Mouse (Mus musculus) heart, embryonic 14.5 days (tissue): ENCODE measurements around the gene Strip1. TPM values are rescaled to one million over a fixed set of nuclear protein-coding genes. Genes with fewer than 3 reads are reported as not detected.

ENCODE experiments used
- ATAC-seq: fragments of 200-750 bp; cut with Nextera tagmentation; 2 replicates; pipeline ENCODE4 v1.8.0; 2017; ENCODE audit warnings: low read depth, moderate TSS enrichment; ENCODE audit not compliant: insufficient number of reproducible peaks, insufficient read depth, low FRiP score
- H3K27ac ChIP-seq, 2 experiments: fragments of 200-500 bp in 1 of 2; fragments of 300-500 bp in 1 of 2; sonication (generic) in 1 of 2; replicated peaks in 1 of 2; 2 replicates each; pipeline ENCODE4 v1.5.1; 2012 to 2014; ENCODE audit warnings: low read depth in 2 of 2, low read length in 2 of 2, control low read depth in 1 of 2, mild to moderate bottlenecking in 1 of 2, mixed read lengths in 1 of 2; ENCODE audit not compliant: control insufficient read depth in 1 of 2, insufficient read depth in 1 of 2
- H3K27me3 ChIP-seq: fragments of 300-500 bp; sonication (generic); 2 replicates; pipeline ENCODE4 v1.6.1; 2014; ENCODE audit warnings: mild to moderate bottlenecking, low read length, control low read depth; ENCODE audit not compliant: control insufficient read depth, insufficient read depth
- H3K36me3 ChIP-seq: fragments of 300-500 bp; sonication (generic); 2 replicates; pipeline ENCODE4 v1.6.1; 2014; ENCODE audit warnings: mild to moderate bottlenecking, control low read depth, low read length, mixed read lengths; ENCODE audit not compliant: control insufficient read depth, insufficient read depth
- H3K4me1 ChIP-seq, 2 experiments: fragments of 200-500 bp in 1 of 2; fragments of 300-500 bp in 1 of 2; sonication (generic) in 1 of 2; 2 replicates each; pipeline ENCODE4 v1.6.1; 2012 to 2014; ENCODE audit warnings: low read length in 2 of 2, control low read depth in 1 of 2, mixed read lengths in 1 of 2; ENCODE audit not compliant: control insufficient read depth in 2 of 2, insufficient read depth in 2 of 2
- H3K4me2 ChIP-seq: fragments of 300-500 bp; sonication (generic); 2 replicates; pipeline ENCODE4 v1.6.1; 2014; ENCODE audit warnings: mild to moderate bottlenecking, low read length
- H3K4me3 ChIP-seq, 2 experiments: fragments of 200-500 bp in 1 of 2; fragments of 300-500 bp in 1 of 2; sonication (generic) in 1 of 2; 2 replicates each; pipeline ENCODE4 v1.5.1; 2012 to 2014; ENCODE audit warnings: low read length in 2 of 2, mild to moderate bottlenecking in 2 of 2, control low read depth in 1 of 2, low read depth in 1 of 2, moderate library complexity in 1 of 2; ENCODE audit not compliant: control insufficient read depth in 1 of 2, insufficient read depth in 1 of 2
- H3K9ac ChIP-seq: fragments of 300-500 bp; sonication (generic); 2 replicates; pipeline ENCODE4 v1.6.1; 2014; ENCODE audit warnings: mild to moderate bottlenecking, low read length
- H3K9me3 ChIP-seq: fragments of 300-500 bp; sonication (generic); 2 replicates; pipeline ENCODE4 v1.6.1; 2016; ENCODE audit warnings: low read length, control low read depth; ENCODE audit not compliant: control insufficient read depth
- WGBS: fragments of 180-500 bp; shearing (Covaris S2); extraction: QIAGEN DNeasy Blood & Tissue Kit; methylation state at CpG from one replicate; pipeline ENCODE4 v1.1.7; 2014; 5-methylcytosine and 5-hydroxymethylcytosine counted together
- polyA plus RNA-seq: library from polyadenylated mRNA; unstranded; fragments of >200 nt; fragmentation: Nextera tagmentation; extraction: Ambion mirVana; gene quantifications from 2 replicates; pipeline ENCODE4 v1.2.1, GENCODE M21; 2014

Strip1 gene
- polyA plus RNA-seq: 40.3 TPM in 2 replicates

GRCm38 (mm10) chr3:107631523-107631958, at the start of gene Strip1:
Gene Strip1, minus strand, starts transcription at chr3:107631694.
- H3K9me3 ChIP-seq: no peaks in the 10 kb centered on the region
- peak within 1 kb of the TSS; percentile 98 for H3K9ac ChIP-seq
- peaks cover 7 to 9% of the 10 kb centered on the region in 2 experiments; a peak in 3 of 4 replicates for H3K4me1 ChIP-seq
- peak within 1 kb of the TSS; percentile 87 for H3K4me2 ChIP-seq
- H3K4me3 ChIP-seq: peak within 1 kb of the TSS; percentile 87 to 100
- ATAC-seq: peak; percentile 90
- peaks cover 29% of the 10 kb centered on the region for H3K36me3 ChIP-seq
- no peaks in the 10 kb centered on the region for H3K27me3 ChIP-seq
- H3K27ac ChIP-seq: peak within 1 kb of the TSS; percentile 94 to 96
- WGBS: 0% methylated on average over 35 of the region's 35 CpGs

GRCm38 (mm10) chr3:107680790-107681576, 49.5 kb upstream of the Strip1 start:
- Histone ChIP-seq H3K9ac (no peak overlapping the region), H3K4me2 (peak overlapping the region; percentile 31), H3K27ac (peak overlapping the region; percentile 0 to 71; a peak in 2 of 4 replicates), H3K36me3 (peaks cover 19% of the 10 kb centered on the region), H3K27me3 (no peaks in the 10 kb centered on the region), H3K4me1 (peaks cover 0 to 33% of the 10 kb centered on the region in 2 experiments; a peak in 3 of 4 replicates), H3K4me3 (no peak overlapping the region), H3K9me3 (no peaks in the 10 kb centered on the region)
- peak; percentile 66; the same call in 1 of the 2 replicates for ATAC-seq
- WGBS: 15% methylated on average over 7 of the region's 7 CpGs

GRCm38 (mm10) chr3:107671509-107671908, 40.0 kb upstream of the Strip1 start:
- no peaks in the 10 kb centered on the region for H3K9me3 ChIP-seq
- H3K27me3 ChIP-seq: no peaks in the 10 kb centered on the region

GRCm38 (mm10) chr3:107670500-107670899, 39.0 kb upstream of the Strip1 start:
- Histone ChIP-seq H3K9me3 (no peaks in the 10 kb centered on the region), H3K36me3 (peaks cover 95% of the 10 kb centered on the region), H3K27me3 (no peaks in the 10 kb centered on the region)

More at GRCm38 (mm10) chr3:107671509-107671908, 40.0 kb upstream of the Strip1 start:
- peaks cover 95% of the 10 kb centered on the region for H3K36me3 ChIP-seq
- H3K27ac ChIP-seq: no peak overlapping the region
- H3K9ac ChIP-seq: no peak overlapping the region
- no peak for ATAC-seq
- no peaks in the 10 kb centered on the region for H3K4me1 ChIP-seq
- 94% methylated on average over 2 of the region's 2 CpGs for WGBS
- H3K4me3 ChIP-seq: no peak overlapping the region
- no peak overlapping the region for H3K4me2 ChIP-seq

GRCm38 (mm10) chr3:107668786-107669185, 37.3 kb upstream of the Strip1 start:
- no peaks in the 10 kb centered on the region for H3K27me3 ChIP-seq
- peaks cover 95% of the 10 kb centered on the region for H3K36me3 ChIP-seq
- no peak overlapping the region for H3K4me2 ChIP-seq
- no peak overlapping the region for H3K27ac ChIP-seq
- WGBS: 86% methylated on average over 7 of the region's 7 CpGs
- no peak overlapping the region for H3K9ac ChIP-seq
- ATAC-seq: no peak
- H3K4me3 ChIP-seq: no peak overlapping the region
- no peaks in the 10 kb centered on the region for H3K4me1 ChIP-seq
- H3K9me3 ChIP-seq: no peaks in the 10 kb centered on the region

More at GRCm38 (mm10) chr3:107670500-107670899, 39.0 kb upstream of the Strip1 start:
- H3K4me2 ChIP-seq: no peak overlapping the region
- H3K9ac ChIP-seq: no peak overlapping the region
- no peak overlapping the region for H3K4me3 ChIP-seq
- no peaks in the 10 kb centered on the region for H3K4me1 ChIP-seq
- H3K27ac ChIP-seq: no peak overlapping the region
- no peak for ATAC-seq
- WGBS: 86% methylated on average over 4 of the region's 4 CpGs

- no peak for ATAC-seq
- Histone ChIP-seq H3K9ac (no peak overlapping the region), H3K4me2 (no peak overlapping the region), H3K36me3 (peaks cover 96% of the 10 kb centered on the region), H3K4me1 (no peaks in the 10 kb centered on the region), H3K27me3 (no peaks in the 10 kb centered on the region), H3K4me3 (no peak overlapping the region), H3K27ac (no peak overlapping the region), H3K9me3 (no peaks in the 10 kb centered on the region)
- 77% methylated on average over 6 of the region's 6 CpGs for WGBS
Observed at GRCm38 (mm10) chr3:107667426-107667825, 35.9 kb upstream of the Strip1 start.

GRCm38 (mm10) chr3:107664641-107665040, 33.1 kb upstream of the Strip1 start:
- Histone ChIP-seq H3K27me3 (no peaks in the 10 kb centered on the region), H3K36me3 (peaks cover 99% of the 10 kb centered on the region), H3K4me2 (no peak overlapping the region), H3K4me1 (no peaks in the 10 kb centered on the region), H3K9ac (no peak overlapping the region), H3K27ac (no peak overlapping the region), H3K4me3 (no peak overlapping the region), H3K9me3 (no peaks in the 10 kb centered on the region)
- no peak for ATAC-seq
- WGBS: 88% methylated on average over 1 of the region's 1 CpGs
